Mouse (Mus musculus) gastrocnemius, adult 8-10 months (tissue): ENCODE measurements around the gene Prss42. TPM values are rescaled to one million over a fixed set of nuclear protein-coding genes. Genes with fewer than 3 reads are reported as not detected.

Experiments used
- total RNA-seq, 4 experiments: library from RNA; stranded (reverse); gene quantifications; 2 replicates each; pipeline ENCODE4 v1.2.4; 2022

Gene Prss42
- total RNA-seq, 4 experiments from 2014 or later: not detected

Other genes starting within 250 kb of the Prss42 start
- gene Nradd, start 173.7 kb upstream of the Prss42 start, total RNA-seq: under 1 TPM; 0.27 to 0.88 (median 0.44) TPM
- gene Nbeal2, start 144.0 kb upstream of the Prss42 start, total RNA-seq: 1 to 10 TPM; 2.1 to 4.2 (median 3.1) TPM
- 10 to 100 TPM; 38.8 to 53.8 (median 47.0) TPM for gene Ccdc12, start 141.7 kb upstream of the Prss42 start, total RNA-seq
- gene Myl3, start 56.3 kb upstream of the Prss42 start, total RNA-seq: 100 to 1,000 TPM; 644 to 855 (median 660) TPM
- 1 to 10 TPM in 2 of 4 experiments, under 1 TPM in 2; 0.44 to 1.4 (median 1.0) TPM for gene Pth1r, start 51.0 kb upstream of the Prss42 start, total RNA-seq
- not detected for gene Prss44, start 15.8 kb downstream of the Prss42 start, total RNA-seq
- not detected for gene Prss43, start 28.5 kb downstream of the Prss42 start, total RNA-seq
- not detected for gene Prss45, start 36.4 kb downstream of the Prss42 start, total RNA-seq
- not detected for gene Prss46, start 46.3 kb downstream of the Prss42 start, total RNA-seq
- gene Prss50, start 59.8 kb downstream of the Prss42 start, total RNA-seq: not detected
- gene Als2cl, start 81.7 kb downstream of the Prss42 start, total RNA-seq: 1 to 10 TPM; 2.6 to 3.2 (median 2.9) TPM
- gene Tmie, start 81.9 kb downstream of the Prss42 start, total RNA-seq: under 1 TPM; 0.41 to 0.81 (median 0.64) TPM
- 1 to 10 TPM in 2 of 4 experiments, under 1 TPM in 2; 0.65 to 2.2 (median 0.90) TPM for gene Fam240a, start 118.7 kb downstream of the Prss42 start, total RNA-seq
- gene Tdgf1, start 148.0 kb downstream of the Prss42 start, total RNA-seq: not detected
- 100 to 1,000 TPM in 1 of 4 experiments, 10 to 100 TPM in 3; 84.4 to 106 (median 97.6) TPM for gene Lrrc2, start 153.4 kb downstream of the Prss42 start, total RNA-seq
- 1 to 10 TPM in 1 of 4 experiments, under 1 TPM in 3; 0.60 to 1.2 (median 0.76) TPM for gene Rtp3, start 192.4 kb downstream of the Prss42 start, total RNA-seq
- gene Ltf, start 221.1 kb downstream of the Prss42 start, total RNA-seq: not detected